Mouse (Mus musculus): ENCODE results near the gene Gtf3c1.

Gene Gtf3c1

DNA sequence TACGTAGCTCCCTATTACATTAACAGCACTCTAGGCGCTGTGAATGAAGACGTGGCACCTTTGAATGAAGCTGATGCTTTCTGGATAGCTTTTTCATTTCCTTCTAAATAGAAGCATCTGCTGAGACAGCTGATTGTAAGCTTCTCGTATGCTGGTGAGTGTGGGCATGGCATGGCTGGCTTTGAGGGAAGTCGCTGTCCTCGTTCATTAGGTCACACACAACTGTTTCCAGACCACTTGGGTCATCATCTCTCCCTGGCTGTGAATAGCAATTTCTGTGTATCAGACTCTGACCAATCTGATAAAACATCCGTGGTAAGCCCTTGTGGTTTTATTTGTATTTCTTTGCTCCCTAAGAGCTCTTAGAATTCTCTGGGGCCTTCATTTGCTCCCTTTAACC, 89.6 kb downstream of the Gtf3c1 start:
- no peak for DNase-seq (ENCODE audit: low read depth)

DNA sequence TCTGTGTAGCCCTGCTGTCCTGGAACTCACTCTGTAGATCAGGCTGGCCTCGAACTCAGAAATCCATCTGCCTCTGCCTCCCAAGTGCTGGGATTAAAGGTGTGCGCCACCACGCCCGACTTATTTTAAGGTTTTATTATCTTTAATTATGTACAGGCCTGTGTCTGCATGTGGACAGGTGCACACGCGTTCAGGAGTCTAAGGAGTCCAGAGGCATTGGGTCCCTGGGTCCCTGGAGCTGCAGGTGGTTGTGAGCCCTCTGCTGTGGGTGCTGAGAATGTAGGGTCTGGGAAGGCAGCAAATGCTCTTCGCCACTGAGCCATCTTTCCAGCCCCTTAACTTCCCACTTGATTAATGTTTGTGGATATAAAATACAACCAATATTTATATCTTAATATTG, 92.1 kb downstream of the Gtf3c1 start:
- DNase-seq (ENCODE audit: low read depth), result no peak

DNA sequence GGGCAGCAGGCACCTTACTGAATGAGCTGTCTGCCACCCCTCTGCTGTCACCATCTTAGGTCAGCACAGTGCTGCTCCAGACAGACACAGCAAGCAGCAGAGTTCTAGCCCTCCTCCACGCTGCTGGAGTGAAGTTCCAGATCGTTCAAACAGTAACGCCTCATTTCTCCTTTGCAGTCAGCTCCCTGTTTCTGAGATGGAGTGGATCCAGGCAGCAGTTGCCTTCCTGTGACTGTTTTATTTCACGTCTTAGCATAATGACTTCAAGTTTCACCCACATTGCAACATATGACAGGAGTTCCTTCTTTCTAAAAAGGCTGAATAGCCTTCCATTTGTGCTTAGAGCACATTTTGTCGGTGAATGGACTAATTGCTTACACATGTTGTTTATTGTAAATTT, 94.0 kb downstream of the Gtf3c1 start:
- no peak for DNase-seq (ENCODE audit: low read depth)

DNA sequence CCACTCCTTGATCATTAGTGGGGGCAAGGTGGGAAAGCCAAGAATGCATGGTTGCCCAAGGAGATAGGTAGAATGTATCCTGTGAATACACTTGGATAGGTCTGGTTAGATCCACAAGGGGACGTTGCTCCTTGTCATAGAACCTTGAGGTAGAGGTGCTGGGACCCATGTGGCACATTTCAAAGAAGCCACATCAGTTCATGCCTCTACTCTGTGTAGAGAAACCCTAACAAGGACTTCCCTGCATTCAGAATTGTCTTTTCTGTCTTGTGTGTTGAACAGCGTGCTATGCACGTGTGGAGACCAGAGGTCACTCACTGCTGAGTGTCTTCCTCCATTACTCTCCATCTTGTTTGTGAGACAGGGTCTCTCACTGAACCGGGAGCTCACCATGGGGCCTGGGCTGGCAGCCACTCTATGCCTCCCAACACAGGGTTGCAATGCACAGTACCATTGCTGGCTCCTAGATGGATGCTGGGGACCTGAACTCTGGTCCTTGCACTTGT, 99.3 kb downstream of the Gtf3c1 start:
- no peak for DNase-seq (ENCODE audit: low read depth)

DNA sequence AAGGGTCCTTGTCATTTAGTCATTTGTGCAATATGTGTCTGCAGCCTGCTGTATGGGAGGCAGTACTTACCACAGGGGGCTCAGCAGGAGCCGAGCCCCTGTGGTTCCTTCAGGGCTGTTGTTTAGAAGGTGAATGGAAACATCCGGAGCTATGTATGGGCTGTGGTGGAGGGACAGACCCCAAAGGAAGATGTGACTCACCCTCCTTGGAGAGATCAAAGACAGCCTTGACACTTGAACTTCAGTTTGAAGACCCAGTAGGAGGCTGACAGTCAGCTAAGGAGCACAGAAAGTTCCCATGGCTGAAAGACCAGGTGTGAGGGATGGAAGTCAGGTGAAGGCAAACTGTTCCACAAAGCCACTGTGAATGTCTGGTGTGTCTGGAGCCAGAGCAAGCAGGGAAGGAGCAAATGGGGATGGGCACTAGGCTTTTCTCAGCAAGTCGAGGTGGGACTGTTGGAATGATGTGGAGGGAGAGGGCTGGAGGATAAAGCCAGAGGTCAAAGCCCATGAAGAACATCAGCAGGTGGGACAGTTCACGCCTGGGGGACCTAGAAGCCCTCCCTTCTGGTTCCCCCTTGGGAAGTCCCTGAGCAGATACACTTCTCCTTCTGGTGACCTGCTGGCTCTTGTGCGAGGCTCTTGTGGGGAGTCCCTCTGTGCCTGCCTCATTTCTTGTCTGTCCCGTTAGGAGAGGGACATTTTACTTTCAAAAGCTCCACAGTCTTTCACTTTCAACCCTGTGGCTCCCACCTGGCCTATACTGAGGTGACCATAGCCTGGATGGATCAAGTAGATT, 100.0 kb downstream of the Gtf3c1 start:
- peak; percentile 85 for DNase-seq (ENCODE audit: low read depth)

DNA sequence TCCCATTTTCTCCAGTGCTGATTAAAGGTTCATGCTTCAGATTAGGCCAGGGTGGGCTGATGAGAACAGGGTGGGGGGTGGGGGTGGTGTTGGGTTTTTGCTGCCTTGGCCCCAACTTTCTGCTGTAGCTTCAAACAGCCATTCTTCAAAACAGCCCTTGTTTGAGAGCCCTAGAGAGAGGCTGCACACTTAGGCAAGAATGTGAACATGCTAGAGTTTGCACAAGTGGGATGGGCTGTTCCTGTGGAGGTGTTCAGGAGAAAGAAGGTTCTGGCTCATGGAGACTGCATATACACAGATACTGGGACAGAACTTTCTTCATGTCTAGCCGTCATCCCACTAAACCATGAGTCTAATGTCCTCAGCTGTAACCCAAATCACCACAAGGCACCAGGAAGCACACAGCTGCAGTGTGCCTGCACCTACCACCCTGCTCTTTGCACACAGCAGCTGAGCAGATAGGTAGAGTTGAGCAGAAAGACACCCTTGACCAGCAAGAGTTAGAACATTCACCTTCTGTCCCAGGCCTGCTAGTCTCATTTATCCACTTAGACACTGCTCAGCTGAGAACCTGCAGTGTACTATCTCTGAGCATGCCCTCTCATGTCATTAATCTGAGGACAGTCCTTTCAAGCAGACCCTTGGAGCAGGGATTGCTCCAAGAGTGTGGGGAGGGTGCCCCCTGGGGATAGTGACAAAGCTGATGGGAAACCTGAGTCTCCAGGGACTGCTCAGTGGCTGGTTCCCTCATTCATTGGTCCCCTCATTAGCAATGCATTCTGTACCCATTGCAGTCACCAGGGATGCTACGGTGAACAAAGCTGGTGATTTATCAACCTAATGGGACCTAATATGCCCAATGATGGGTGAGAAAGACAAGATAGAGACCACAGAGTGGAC, 101.1 kb downstream of the Gtf3c1 start:
- peak; percentile 54 for DNase-seq (ENCODE audit: low read depth)

DNA sequence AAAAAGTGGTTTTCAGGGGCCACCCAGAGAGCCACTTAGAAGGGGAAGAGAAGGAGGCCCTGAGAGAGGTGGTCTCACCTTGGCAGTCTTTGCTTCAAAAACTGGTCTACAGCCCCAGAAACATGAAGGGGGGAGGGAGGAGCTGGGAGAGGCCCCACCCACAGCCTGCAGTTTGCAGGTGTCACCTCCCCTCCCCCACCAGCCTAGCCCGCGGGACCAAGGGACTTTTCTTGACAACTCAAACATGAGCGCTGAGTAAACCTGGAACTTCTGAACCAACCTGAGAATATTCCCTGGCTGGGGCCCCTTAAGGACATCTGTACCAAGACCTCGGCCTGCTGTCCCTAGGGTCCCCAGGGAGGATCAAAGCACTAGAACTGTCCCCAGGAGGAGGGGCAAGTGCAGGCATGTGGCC, 101.8 kb downstream of the Gtf3c1 start:
- peak; percentile 91 for DNase-seq (ENCODE audit: low read depth)

DNA sequence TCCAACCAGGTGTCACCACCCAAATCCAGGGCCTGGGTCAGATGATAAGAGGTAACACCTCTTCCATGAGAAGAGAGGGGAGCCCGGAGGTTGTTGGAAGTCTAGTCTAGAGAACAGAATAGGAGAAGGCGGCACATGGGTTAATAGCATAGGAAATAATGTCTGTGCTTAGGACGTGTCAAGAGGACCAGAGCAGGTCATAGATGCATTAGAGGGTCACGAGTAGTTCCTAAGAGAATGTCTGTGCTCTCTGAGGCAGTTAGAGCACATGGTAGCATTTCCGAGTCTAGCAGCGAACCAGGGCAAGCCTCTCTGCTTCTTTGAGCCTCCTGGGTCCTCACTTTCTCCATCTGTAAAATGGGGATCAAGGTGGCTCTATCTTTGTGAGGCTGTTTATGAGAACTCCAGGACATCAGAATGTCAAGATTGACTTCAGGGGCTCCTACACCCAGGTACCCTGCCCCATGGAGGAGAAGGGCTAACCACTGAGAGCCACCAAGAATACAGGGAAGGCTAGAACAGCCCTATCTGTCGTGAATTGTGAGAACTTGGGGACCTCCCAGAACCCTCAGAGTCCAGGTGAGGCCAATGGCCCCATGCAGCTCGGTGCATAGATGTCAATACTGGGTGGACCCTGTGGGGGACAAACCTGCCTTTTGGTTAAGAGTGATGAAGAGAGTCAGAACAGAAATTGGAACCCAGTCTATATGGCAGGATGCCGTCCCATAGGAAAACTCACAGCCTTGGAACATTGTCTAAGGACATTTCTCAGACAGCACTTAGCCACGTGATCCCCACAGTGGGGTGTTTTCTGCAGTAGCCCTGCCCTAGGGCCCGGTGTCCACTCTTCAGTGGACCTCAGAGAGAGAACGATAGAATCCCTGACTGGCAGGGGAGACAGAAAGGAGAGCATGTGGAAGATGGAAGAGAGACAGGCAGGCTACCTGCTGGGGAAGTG, 102.9 kb downstream of the Gtf3c1 start:
- DNase-seq (ENCODE audit: low read depth), result peak; percentile 53

DNA sequence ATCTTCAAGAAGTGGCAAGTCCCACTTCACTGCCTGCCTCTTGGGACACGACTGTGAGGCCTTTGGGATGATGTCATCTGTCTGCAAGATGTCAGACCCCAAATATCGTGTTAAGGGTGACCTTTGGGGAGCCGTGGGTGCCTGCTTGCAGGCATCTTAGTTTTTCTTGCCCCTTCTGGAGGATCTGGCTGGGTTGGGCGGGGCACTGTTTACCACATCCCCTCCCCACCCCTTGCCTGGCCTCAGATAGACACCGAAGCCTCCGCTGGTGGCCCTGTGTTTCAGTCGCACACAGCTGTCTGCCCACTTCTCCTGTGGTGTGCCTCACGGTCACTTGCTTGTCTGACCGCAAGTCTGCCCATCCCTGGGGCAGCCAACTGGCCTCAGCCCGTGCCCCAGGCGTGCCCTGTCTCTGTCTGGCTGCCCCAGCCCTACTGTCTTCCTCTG, 104.4 kb downstream of the Gtf3c1 start, which contains the start of gene Il21r:
Gene Il21r, plus strand, starts transcription at position 245 of the 447 bp plus-strand sequence.
- peak; percentile 87 for DNase-seq (ENCODE audit: low read depth)

DNA sequence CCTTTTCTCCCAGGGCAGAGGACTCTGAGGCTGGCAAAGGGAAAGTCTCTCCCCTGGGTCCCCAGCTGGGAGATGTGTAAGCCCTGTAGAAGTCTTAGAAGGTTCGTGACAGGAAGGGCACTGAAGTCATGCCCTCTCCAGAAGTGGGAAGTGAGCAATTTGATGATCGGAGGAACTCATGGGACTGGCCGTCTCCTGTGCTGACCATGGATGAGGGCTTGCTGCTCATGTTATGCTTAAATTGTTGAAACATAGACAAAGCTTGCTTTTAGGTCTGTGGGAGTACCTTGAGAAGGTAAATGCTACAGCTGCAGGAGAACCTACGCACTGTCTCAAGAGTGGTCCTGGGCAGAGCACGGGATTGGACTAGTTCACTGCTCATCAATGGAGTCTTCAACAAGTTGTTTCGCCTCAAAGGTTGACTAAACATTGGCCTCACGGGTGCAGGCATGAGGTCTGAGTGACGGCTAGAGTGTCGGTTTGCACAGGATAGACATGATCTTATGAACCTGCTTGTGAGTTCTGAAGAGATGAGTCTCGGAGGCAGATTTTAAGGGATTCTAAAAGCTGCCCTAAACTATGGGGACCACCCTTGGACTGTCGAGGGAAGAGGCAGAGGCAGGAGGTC, 105.6 kb downstream of the Gtf3c1 start:
- peak; percentile 57 for DNase-seq (ENCODE audit: low read depth)

DNA sequence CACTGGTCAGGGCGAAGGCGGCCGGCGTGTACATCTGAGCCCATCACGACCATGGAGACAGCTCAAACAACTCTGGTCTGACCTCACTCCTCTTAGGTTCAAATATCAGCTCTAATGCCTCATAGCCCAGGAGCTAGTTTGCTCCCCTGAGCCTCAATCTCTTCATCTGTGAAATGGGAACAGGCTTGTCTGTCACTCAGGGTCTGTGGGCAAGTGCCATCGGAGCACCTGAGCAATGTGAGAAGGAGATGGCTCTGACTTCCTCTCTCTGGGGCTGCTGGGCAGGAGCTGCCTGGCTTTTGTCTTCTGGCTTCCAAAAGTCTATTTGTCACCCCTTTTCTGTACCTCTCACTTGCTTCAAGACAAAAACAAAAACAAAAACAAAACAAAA, 106.3 kb downstream of the Gtf3c1 start:
- DNase-seq (ENCODE audit: low read depth), result no peak

DNA sequence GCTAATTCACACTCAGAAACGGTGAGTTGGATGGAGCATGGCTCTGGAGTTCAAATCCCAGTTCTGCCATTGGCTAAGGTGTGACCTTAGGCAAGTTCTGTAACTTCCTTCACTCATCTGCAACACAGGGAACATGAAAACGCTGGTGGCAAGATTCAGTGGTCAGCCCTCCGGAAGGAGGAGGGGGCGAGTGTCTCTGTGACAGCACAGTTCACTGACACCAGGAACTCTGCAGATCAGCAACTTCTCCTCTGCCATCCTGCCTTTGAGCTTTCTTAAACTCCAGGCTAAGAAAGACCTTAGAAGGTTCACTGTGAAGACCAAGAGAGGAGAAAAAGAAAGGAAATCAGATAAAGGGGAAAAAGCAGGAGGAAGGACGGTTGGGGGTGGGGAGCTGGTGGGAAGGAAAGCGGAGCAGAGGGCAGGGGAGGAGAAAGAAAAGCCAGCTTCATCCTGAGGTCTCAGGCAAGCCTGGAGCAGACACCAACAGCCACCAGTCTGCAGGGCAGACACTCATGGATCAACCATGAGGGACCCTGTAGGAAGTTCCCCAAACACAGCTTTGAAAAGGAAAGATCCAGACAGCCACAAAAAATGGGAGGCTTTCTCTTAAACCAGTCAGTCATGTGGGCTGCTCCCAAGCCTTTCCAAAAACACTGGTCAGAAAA, 106.8 kb downstream of the Gtf3c1 start:
- peak; percentile 62 for DNase-seq (ENCODE audit: low read depth)

DNA sequence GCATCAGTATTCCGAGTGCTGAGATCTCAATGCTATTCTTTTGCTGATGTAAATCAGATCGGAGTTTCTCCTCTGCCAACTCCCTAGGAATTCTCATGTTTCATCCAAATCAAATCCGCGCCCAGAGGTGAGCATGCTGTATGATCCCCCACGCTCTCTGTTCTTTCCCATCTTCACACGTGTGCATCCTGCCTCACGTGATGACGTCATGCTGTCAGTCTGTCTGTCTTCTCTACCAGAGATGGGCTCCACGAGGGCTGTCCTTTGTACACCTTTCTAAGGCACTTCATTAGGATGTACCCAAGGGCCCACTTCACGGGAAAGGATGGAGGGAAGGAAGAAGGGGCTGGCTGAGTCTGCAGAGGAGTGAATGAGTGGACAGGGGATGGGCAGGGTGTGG, 107.4 kb downstream of the Gtf3c1 start:
- peak; percentile 47 for DNase-seq (ENCODE audit: low read depth)

DNA sequence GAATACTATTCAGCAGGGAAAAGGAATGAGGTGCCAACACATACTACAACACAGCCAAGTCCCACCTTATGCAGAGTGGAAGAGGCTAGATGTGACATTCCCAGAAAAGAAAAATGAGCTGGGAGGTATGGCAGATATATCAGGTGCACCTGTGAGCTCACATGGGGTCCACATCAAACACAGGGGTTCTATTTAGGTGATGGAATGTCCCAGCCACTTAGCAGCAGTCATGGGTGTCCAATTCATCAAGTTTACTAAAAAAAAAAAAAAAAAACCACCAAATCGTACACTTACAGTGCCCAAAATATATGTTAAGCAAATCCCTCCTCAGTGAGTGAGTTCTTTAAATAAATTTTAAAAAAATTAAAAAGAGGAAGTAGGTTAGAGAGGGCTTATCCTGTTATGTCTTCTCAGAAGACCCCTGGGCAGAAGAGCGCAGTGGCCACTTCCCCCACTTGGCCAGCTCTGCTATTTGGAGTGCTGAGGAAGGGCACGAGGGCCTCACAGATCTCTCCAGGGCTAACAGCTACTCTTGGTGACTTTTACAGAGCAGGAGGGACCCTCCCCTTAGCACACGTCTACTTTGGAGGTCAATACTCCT, 108.1 kb downstream of the Gtf3c1 start:
- no peak for DNase-seq (ENCODE audit: low read depth)

DNA sequence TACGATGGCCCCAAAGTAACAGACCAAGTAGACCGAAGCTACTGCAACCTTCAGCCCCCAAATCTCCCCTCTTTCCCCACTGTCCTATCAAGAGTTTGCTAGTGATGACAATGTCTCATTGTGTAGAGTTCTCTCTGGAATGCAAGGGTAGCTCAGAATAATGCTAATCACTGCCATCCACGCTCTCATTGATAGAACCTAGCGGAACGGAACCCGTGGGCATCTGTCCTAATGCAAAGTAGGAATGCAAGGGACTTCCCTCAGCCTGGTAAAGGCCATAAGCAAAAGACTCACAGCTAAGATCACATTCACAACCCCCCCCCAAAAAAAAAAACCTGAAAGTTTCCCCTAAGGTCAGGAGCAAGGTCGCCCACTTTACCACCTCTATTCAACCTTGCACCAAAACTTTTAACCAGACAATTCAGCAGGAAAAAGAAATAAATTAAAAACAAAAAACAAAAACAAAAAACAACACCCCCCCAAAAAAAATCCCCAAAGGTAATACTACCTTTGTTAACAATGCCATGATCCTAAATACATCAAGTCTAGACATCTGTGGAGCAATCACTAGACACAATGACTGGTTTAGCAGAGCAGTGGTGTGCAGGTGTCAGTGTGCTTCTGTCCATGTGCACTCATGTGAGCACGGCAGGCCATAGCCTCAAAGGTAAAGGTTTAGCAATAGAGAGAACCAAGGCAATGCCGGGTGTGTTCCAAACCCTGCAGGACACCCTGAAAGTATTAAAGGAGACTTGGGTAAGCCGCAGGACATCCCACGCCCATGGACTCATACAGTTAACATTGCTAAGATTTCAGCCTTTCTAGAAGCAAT, 109.8 kb downstream of the Gtf3c1 start:
- DNase-seq (ENCODE audit: low read depth), result no peak

DNA sequence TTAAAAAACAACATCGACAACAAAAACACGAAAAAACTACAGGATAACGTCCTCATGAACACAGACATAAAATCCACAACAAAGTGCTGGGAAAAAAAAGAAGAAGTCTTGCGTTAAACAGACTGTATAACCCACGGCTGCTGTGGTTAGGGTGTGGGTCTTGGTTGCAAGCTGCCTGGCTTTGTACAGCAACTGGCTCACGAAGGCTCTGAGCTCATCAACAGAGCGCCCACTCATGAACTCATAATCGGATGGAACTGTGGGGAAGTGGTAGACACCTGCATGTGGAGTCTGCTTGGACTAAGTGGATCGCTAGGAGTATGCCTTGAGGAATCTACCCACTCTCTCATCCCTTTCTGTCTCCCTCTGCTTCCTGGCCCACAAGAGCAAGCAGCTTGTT, 110.5 kb downstream of the Gtf3c1 start:
- peak; percentile 65 for DNase-seq (ENCODE audit: low read depth)

DNA sequence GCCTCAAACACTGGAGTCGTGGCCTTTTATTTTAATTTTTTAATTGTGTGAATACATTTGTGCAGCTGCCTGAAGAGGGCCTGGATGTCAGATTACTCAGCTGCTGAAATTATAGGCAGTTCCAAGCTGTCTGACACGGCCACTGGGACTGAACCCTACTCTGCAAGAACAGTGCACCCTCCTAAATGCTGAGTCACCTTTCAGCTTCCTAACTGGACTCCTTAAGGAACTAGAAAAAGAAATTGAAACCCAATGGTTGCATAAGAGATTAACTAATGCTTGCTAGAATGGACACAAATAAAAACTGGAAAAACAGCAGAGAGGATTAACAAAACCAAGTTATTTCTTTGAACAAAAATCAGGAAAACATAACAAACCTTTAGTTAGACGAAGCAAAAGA, 111.2 kb downstream of the Gtf3c1 start:
- no peak for DNase-seq (ENCODE audit: low read depth)

DNA sequence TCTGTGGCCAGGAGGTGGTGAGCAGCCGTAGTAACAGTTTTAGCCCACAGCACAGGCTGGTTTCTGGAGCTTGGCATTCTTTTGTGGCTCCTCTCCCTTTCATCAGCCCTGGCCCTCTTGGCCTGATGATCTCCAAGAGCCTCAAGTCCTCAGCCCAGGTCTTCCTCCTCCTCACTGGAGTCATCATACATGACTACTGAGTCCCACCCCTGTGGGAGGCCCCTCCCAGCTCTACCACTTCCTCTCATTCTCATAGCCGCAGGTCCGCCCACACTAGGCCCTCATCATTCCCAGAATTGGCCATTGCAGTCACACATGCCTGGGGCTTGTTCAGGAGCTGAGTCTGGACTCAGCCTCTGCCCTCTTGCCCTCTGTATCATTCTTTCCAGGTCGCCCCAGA, 113.7 kb downstream of the Gtf3c1 start:
- peak; percentile 84 for DNase-seq (ENCODE audit: low read depth)
